Mouse (Mus musculus) thymus, adult 18-20 months (tissue): ENCODE measurements around the gene Stil.

Experiments
- DNase-seq, 2 experiments: peaks; one replicate each; pipeline ENCODE4 v3.0.0; 2022; ENCODE audit warnings: mixed read lengths in 2 of 2

Gene Stil

GRCm38 (mm10) chr4:115051245-115051644, 51.3 kb downstream of the Stil start:
- no peak for DNase-seq

- no peak for DNase-seq
Measured at GRCm38 (mm10) chr4:115052343-115053005, 52.5 kb downstream of the Stil start.

- DNase-seq: no peak
Measured at GRCm38 (mm10) chr4:115055044-115055443, 55.1 kb downstream of the Stil start.

GRCm38 (mm10) chr4:115055691-115056090, 55.7 kb downstream of the Stil start:
- no peak for DNase-seq

GRCm38 (mm10) chr4:115056371-115056920, 56.5 kb downstream of the Stil start, which contains the start of gene Tal1:
Gene Tal1 (plus strand): TSS chr4:115056426.
- DNase-seq: no peak

- DNase-seq: no peak
Measured at GRCm38 (mm10) chr4:115056921-115057673, 57.1 kb downstream of the Stil start.

- no peak for DNase-seq
Measured at GRCm38 (mm10) chr4:115057674-115058316, 57.8 kb downstream of the Stil start.

GRCm38 (mm10) chr4:115058317-115058761, 58.4 kb downstream of the Stil start:
- no peak for DNase-seq

- DNase-seq: no peak
Measured at GRCm38 (mm10) chr4:115058871-115059590, 59.1 kb downstream of the Stil start.

- DNase-seq: no peak
Measured at GRCm38 (mm10) chr4:115059871-115060270, 59.9 kb downstream of the Stil start.

GRCm38 (mm10) chr4:115060753-115061152, 60.8 kb downstream of the Stil start:
- DNase-seq: no peak

GRCm38 (mm10) chr4:115062540-115062874, 62.5 kb downstream of the Stil start:
- no peak for DNase-seq

GRCm38 (mm10) chr4:115062875-115063517, 63.0 kb downstream of the Stil start:
- no peak for DNase-seq

GRCm38 (mm10) chr4:115063518-115064239, 63.7 kb downstream of the Stil start:
- DNase-seq: no peak

- no peak for DNase-seq
Measured at GRCm38 (mm10) chr4:115071668-115072067, 71.7 kb downstream of the Stil start.

GRCm38 (mm10) chr4:115074789-115075188, 74.8 kb downstream of the Stil start:
- no peak for DNase-seq

- peak; percentile 23 to 38 for DNase-seq
Measured at GRCm38 (mm10) chr4:115075204-115075915, 75.4 kb downstream of the Stil start.

- DNase-seq: no peak
Measured at GRCm38 (mm10) chr4:115078892-115079820, 79.2 kb downstream of the Stil start.

GRCm38 (mm10) chr4:115079821-115080349, 79.9 kb downstream of the Stil start:
- no peak for DNase-seq
